Mouse (Mus musculus) cerebellum, adult 2 months (tissue): Measurements from ENCODE around the gene A930033H14Rik. TPM values are rescaled to one million over a fixed set of nuclear protein-coding genes. Genes with fewer than 3 reads are reported as not detected.

Experiments used
- DNase-seq, 2 experiments: peaks; one replicate each; pipeline ENCODE4 v3.0.0; 2021
- H3K27ac ChIP-seq: fragments of 200-500 bp; 2 replicates; pipeline ENCODE4 v1.5.1; 2012; ENCODE audit warnings: low read length, control low read depth, inconsistent platforms; ENCODE audit not compliant: insufficient read depth
- H3K27me3 ChIP-seq: fragments of 200-500 bp; 2 replicates; pipeline ENCODE4 v1.6.1; 2012; ENCODE audit warnings: inconsistent platforms, mild to moderate bottlenecking, low read length, moderate library complexity; ENCODE audit not compliant: control insufficient read depth, insufficient read depth
- H3K4me1 ChIP-seq: fragments of 200-500 bp; 2 replicates; pipeline ENCODE4 v1.6.1; 2011; ENCODE audit warnings: low read length; ENCODE audit not compliant: control insufficient read depth, insufficient read depth
- H3K4me3 ChIP-seq: fragments of 200-500 bp; replicated peaks from 2 replicates; pipeline ENCODE3; 2011; ENCODE audit warnings: mild to moderate bottlenecking, low read depth, low read length, control low read depth; ENCODE audit not compliant: insufficient read depth
- CTCF ChIP-seq: fragments of 200-500 bp; IDR thresholded peaks from 2 replicates; pipeline ENCODE4 v1.5.1; 2011; ENCODE audit warnings: low read depth, mild to moderate bottlenecking, control low read depth, low read length, moderate library complexity, borderline replicate concordance; ENCODE audit not compliant: insufficient read depth
- POLR2A ChIP-seq: fragments of 200-500 bp; IDR thresholded peaks from 2 replicates; pipeline ENCODE4 v1.6.1; 2011; ENCODE audit warnings: low read length, control low read depth, borderline replicate concordance; ENCODE audit not compliant: insufficient read depth
- WGBS: fragments of 180-500 bp; shearing (Covaris S2); methylation state at CpG from one replicate; pipeline ENCODE4 v1.1.7; 2018; 5-methylcytosine and 5-hydroxymethylcytosine counted together
- polyA plus RNA-seq: library from polyadenylated mRNA; depleted of rRNA; stranded (reverse); fragments of >200 nt; gene quantifications from 2 replicates; pipeline ENCODE4 v1.2.3, GENCODE M21; 2012

Gene A930033H14Rik
- polyA plus RNA-seq, 1 experiment, result 1.0 TPM

DNA sequence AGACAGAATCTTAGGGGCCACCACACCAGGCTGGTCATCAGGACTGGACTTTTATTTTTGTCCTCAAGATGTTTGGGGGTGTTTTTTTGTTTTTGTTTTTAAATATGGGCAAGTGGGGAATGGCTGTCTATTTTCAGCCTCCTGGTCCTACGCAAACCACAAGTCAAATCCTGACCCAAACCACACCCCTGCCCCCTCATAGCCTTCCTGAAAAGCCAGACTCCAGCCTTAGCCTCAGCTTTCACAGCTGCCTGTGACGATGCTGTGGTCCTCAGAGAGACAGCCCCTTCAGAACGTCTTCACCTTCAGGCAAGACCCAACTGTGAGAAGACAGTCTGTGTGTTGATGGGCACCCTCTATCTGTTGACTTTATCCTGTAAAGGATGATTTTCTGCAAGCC is 33.9 kb upstream of the A930033H14Rik start:
- 79% methylated on average over 3 of the region's 3 CpGs for WGBS
- H3K27ac ChIP-seq, result no peak overlapping the region

DNA sequence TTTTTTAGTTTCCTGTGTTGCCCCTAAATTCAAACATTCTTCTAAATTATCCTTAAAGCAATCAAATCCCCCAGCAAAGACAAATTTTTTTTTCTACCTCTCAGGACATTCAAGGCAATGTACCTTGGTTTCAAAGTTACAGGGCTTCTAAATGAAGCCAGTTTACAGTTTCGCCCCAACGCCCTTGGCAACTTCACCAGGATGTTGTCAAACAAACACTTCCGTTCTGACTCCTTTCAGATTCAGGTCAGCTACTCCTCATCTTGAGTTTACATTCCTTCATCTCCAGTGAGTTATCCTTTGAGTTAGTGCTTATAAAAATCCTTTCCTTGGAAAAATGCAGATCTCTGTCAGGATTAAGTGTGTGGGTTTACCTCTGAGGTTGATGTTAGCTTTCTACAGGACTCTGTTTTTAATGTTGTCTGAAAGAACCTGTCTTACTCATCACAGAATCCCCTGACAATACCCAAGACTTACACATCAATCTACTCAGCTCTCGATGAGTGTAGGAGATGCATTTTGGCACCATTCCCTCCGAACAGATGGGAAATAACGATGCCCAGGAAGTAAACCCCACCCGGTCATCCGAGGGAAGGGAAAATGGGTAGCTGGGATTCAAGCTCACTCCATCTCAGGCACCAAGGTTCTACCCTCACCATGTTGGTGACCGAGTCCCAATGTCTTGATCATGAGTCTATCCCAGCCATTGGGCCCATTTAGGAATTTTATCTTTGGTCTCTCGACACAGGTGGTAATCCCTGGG is 33.2 kb upstream of the A930033H14Rik start:
- TF ChIP-seq POLR2A (no peak), CTCF (no peak)
- no peak overlapping the region for H3K27ac ChIP-seq
- no peaks in the 10 kb centered on the region; the same call in 1 of the 2 replicates for H3K4me1 ChIP-seq
- peak; percentile 28 to 59 for DNase-seq
- H3K27me3 ChIP-seq, result no peaks in the 10 kb centered on the region; the same call in 1 of the 2 replicates
- 35% methylated on average over 10 of the region's 10 CpGs for WGBS
- no peak overlapping the region for H3K4me3 ChIP-seq

More for the DNA sequence above, 33.9 kb upstream of the A930033H14Rik start:
- DNase-seq, result no peak
- Histone ChIP-seq H3K4me3 (no peak overlapping the region), H3K27me3 (no peaks in the 10 kb centered on the region; the same call in 1 of the 2 replicates), H3K4me1 (no peaks in the 10 kb centered on the region; the same call in 1 of the 2 replicates)
- TF ChIP-seq POLR2A, result no peak

DNA sequence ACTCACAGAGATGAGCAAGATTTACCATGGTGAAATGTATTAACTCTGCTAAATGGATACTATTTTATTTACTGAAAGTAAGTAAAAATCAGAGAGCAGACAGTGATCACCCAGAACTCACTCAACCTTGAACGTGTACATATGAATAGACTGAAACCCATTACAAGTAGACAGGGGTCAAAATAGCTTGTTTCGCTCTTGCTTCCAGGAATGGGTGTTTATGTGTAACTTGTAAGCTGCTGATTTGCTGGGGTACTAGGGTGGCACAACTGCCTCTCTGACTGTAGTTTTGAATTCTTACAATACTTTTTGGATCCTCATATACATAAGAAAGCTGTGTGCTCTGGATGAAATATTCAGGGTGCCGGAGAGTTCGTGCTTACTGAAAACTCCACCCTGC is 32.3 kb upstream of the A930033H14Rik start:
- Histone ChIP-seq H3K4me1 (no peaks in the 10 kb centered on the region; the same call in 1 of the 2 replicates), H3K4me3 (no peak overlapping the region), H3K27me3 (no peaks in the 10 kb centered on the region; the same call in 1 of the 2 replicates), H3K27ac (no peak overlapping the region)
- WGBS, result 94% methylated on average over 4 of the region's 4 CpGs
- DNase-seq, result no peak
- no peak for TF ChIP-seq POLR2A
- no peak for TF ChIP-seq CTCF

- Histone ChIP-seq H3K27ac (no peak overlapping the region), H3K4me1 (peaks cover 4% of the 10 kb centered on the region), H3K27me3 (no peaks in the 10 kb centered on the region; the same call in 1 of the 2 replicates), H3K4me3 (no peak overlapping the region)
- WGBS, result 91% methylated on average over 2 of the region's 2 CpGs
- DNase-seq, result no peak
- no peak for TF ChIP-seq CTCF
- no peak for TF ChIP-seq POLR2A
Measured at GRCm38 (mm10) chr10:69240530-69240929, 27.6 kb upstream of the A930033H14Rik start.

DNA sequence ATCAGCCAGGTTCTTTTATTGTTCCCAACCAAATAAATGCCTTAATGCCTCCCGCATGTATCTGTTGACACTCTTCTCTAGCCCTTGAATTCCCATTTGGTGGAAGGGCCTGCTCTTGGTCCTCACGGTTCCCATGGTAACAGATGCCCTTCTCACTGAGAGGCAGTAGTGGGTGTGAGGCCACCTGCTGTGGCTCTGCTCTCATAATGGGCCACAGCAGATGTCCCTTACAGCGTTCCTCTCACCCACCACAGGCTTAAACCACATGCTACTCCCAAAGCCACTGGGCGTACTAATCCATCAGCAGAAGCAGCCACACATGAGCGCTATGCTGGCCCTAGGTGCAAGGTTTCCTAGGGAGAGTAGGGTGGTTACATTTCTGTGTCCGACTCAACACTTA is 25.4 kb upstream of the A930033H14Rik start:
- TF ChIP-seq POLR2A, result no peak
- TF ChIP-seq CTCF, result no peak
- H3K4me3 ChIP-seq, result no peak overlapping the region
- no peaks in the 10 kb centered on the region; the same call in 1 of the 2 replicates for H3K27me3 ChIP-seq
- peaks cover 4% of the 10 kb centered on the region for H3K4me1 ChIP-seq
- DNase-seq, result peak; percentile 22 to 45
- 34% methylated on average over 6 of the region's 6 CpGs for WGBS
- H3K27ac ChIP-seq, result no peak overlapping the region

DNA sequence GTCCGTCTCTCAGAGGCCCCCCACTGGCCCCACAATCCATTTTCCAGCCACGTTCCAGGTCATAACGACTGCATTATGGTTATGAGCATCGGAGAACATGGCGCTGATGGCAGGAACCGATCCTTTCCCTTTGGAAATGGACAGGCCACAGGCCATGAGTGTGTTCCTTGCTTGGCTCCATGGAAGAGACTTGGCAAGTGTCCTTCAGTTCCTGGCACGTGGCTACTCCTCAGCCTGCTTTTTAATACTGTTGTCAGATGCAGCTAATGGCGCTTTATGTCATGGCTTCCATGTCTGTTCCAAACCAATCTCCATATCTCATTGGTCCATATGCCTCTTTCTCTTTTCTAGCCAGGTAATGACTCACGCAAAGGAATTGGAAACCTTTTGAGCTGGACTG is 24.9 kb upstream of the A930033H14Rik start:
- TF ChIP-seq POLR2A (no peak), CTCF (no peak)
- 43% methylated on average over 9 of the region's 9 CpGs for WGBS
- H3K27ac ChIP-seq, result no peak overlapping the region
- peaks cover 4% of the 10 kb centered on the region for H3K4me1 ChIP-seq
- H3K4me3 ChIP-seq, result no peak overlapping the region
- H3K27me3 ChIP-seq, result no peaks in the 10 kb centered on the region; the same call in 1 of the 2 replicates
- DNase-seq, result peak in 1 of 2 experiments; percentile 27

- no peak overlapping the region for H3K4me3 ChIP-seq
- no peak for TF ChIP-seq POLR2A
- no peak for TF ChIP-seq CTCF
- no peak overlapping the region for H3K27ac ChIP-seq
- no peak for DNase-seq
- peaks cover 4% of the 10 kb centered on the region for H3K4me1 ChIP-seq
- H3K27me3 ChIP-seq, result no peaks in the 10 kb centered on the region; the same call in 1 of the 2 replicates
- WGBS, result 49% methylated on average over 3 of the region's 3 CpGs
Measured at GRCm38 (mm10) chr10:69237185-69237584, 24.3 kb upstream of the A930033H14Rik start.

DNA sequence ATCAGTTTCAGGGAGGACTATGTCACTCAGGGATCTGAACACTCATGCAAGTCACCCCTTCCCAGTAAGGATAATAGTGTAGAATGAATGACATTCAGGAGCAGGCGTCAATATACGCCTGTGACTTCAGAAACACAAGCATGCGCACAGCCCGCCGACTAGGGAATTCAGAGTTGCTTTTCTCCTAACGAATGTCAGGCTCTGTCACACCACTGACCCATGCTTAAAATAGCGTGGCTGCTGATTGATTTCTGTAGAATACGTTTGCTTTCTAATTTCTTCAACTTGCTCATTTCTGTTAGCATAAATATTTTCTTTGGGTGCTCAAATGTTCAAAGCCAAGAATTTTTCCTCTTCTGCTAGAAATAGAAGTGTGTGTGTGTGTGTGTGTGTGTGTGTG is 13.1 kb upstream of the A930033H14Rik start:
- Histone ChIP-seq H3K27ac (no peak overlapping the region), H3K4me1 (no peaks in the 10 kb centered on the region), H3K4me3 (no peak overlapping the region), H3K27me3 (no peaks in the 10 kb centered on the region)
- 90% methylated on average over 8 of the region's 8 CpGs for WGBS
- no peak for DNase-seq
- no peak for TF ChIP-seq CTCF
- no peak for TF ChIP-seq POLR2A
